Mouse (Mus musculus): ENCODE measurements at regions not wholly inside any gene's neighbourhood (a gene's known extent, or its start where the extent isn't known, plus 50 kb on each side); places are given as distances from the start of the nearest gene placed in this dataset.

- no peak for DNase-seq
Measured at GRCm38 (mm10) chr16:51911109-51911765, 119.8 kb upstream of the Cblb start.

- no peak for DNase-seq
Measured at GRCm38 (mm10) chr16:51915034-51915928, 115.7 kb upstream of the Cblb start.

DNA sequence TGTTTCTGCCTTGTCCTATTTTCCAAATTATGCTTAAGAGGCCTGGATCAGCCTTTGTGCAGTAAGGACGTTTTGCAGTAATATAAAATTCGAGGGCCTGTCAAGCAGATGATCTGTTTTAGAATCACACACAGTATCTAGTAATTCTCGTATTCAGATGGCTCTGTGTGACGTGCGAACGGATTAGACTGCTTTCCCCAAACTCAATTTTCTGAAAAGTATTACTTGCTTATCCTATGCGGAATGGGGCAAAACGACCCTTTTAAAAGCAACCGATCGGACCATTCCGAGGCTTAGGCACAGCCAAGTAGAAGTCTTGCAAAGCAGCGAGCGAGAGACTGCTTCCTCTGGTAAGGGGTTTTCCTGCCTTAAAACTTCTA lies 115.1 kb upstream of the Cblb start:
- DNase-seq, result no peak

GRCm38 (mm10) chr16:51916337-51916736 lies 114.7 kb upstream of the Cblb start:
- DNase-seq, result no peak

GRCm38 (mm10) chr16:51916820-51917219 lies 114.2 kb upstream of the Cblb start:
- no peak for DNase-seq

GRCm38 (mm10) chr16:51917540-51917939 lies 113.5 kb upstream of the Cblb start:
- DNase-seq, result no peak

- no peak for DNase-seq
Measured at GRCm38 (mm10) chr16:51921025-51921424, 110.0 kb upstream of the Cblb start.

DNA sequence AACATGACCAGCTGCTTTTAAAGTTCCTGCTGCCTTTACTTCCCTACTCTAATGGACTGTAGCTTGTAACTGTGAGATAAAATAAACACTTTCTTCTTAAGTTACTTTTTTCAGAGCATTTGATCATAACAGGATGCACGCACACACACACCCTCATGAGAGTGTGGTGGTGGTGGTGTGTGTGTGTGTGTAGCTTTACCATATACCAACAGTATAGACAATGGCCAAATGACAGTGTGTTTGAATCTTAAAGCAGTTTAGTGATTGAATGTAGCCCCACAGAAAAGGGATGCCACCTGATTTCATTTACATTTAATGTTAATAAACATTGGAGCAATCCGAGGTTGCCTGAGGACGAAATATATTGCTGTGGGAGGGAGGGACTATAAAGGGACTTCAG lies 108.4 kb upstream of the Cblb start:
- no peak for DNase-seq

GRCm38 (mm10) chr16:51925639-51926038 lies 105.4 kb upstream of the Cblb start:
- DNase-seq, result no peak

DNA sequence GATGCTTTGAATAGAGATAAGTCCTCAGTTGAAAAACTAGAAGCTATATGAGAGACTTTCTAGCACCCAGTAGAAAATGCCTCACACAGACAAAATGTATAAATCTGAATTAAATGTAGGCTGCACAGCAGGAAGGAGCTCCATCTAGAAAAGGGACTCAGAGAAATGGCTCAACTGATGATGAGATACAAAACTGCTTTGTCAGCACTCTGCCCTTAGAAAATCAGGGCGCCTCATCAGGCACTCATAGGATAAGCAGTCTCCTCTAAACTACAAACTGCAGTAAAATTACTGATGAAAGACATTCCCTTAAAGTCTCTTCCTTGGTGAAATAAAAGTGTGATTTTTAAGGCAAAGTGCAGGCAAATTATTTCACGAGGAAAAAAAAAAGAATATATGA lies 97.9 kb upstream of the Cblb start:
- no peak for DNase-seq

GRCm38 (mm10) chr16:51933965-51934364 lies 97.1 kb upstream of the Cblb start:
- no peak for DNase-seq

DNA sequence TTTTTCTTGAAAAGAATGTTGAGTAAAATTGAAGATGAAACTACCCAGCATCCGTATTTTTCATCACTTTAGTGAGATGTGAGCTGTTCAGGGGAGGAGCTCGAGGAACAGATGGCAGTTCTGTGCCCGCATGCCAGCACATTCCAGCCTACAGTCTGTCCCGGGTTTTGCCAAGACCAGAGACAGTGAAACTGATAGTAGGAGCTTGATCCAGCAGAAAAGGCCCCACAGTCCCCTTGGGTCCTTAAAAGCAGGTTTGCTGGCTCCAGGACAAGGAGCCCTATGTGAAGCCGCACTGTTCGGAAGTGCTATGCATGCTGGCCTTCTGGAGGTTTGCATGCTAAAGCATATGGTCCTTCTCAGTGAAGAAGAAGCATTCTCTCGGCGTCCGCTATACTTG lies 93.7 kb upstream of the Cblb start:
- DNase-seq, result peak; percentile 13

DNA sequence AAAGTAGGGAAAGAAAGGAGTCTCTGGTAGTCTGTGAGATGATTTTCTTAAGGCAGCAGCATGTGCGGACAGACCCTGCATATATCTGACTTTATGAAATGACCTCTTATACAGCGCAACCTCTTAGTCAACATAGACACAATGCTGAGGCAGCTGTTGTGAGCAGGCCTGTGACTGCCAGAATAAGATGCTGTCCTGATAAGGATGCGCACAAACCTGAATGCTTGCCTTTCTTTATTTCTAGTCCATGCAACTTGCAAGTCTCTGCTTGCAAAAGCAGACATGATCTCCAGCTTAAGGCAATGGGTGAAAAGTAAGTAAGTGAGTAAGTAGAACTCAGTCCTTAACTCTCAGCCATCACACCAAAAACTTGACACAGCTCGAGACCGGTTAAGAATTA lies 92.0 kb upstream of the Cblb start:
- DNase-seq, result no peak

GRCm38 (mm10) chr16:51940574-51940973 lies 90.5 kb upstream of the Cblb start:
- DNase-seq, result no peak

DNA sequence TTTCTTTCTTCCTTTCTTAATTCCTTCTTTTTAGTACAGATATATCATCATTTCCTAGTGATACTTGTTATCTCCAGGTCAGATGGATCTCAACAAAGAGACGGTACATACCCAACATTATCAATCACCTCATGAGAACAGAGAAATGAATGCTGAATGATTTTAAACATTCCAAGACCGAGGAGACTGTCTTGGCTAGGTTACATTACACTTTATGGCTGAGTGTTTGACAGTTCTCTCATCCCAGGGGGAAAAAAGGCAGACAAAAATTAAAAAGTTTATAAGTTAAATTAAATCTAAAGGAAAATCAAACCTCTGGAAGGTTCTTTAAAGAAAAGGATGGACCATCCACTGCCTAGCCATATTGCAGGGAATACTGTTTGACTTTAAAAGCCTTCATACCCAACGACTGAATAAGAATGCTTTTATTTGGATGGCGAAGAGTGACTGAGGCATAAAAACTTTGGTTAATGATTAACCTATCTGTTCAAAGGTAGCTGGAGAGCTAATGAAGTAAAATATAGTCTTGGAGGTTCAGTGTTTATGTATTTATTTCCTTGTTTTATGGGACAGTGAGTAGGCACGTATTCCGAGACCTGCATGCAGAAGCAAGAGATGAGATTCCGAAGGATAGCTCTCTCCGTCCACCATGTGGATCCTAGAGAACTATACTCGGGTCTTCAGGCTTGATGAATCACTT lies 88.4 kb upstream of the Cblb start:
- no peak for DNase-seq

- DNase-seq, result peak; percentile 22
Measured at GRCm38 (mm10) chr16:51967051-51967845, 63.8 kb upstream of the Cblb start.

Measured in gastrocnemius, postnatal 10 days (tissue).